Mouse (Mus musculus): ENCODE measurements around the gene Tubgcp5. TPM values are rescaled to one million over a fixed set of nuclear protein-coding genes. Genes with fewer than 3 reads are reported as not detected.

Gene Tubgcp5
- polyA plus RNA-seq, 1 experiment from 2014 or later, result 19.8 TPM

DNA sequence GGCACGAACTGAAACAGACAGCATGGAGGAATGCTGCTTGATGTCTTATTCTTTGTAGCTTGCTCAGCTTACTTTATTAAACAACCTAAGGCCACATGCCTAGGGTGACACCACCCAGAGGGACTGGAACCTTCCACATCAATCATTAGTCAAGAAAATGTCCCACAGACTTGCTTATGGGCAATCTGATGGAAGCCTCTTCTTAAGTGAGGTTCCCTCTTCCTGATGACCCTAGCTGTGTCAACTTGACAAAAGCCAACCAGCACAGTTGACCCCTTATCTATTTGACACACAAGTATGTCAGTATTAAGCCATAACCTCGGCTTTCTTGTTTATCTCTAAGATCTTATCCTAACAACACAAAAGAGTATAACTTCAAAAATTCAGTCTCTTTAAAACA is 16.0 kb downstream of the Tubgcp5 start:
- Histone ChIP-seq H3K27me3 (ENCODE audit: insufficient read depth, low read length) (no peaks in the 10 kb centered on the region), H3K9me3 (replicated peaks; ENCODE audit: low read length) (no peaks in the 10 kb centered on the region), H3K27ac (no peak overlapping the region), H3K4me3 (replicated peaks; ENCODE audit: low read depth, low read length) (no peak overlapping the region), H3K36me3 (ENCODE audit: insufficient read depth, low read length) (peaks cover 59% of the 10 kb centered on the region), H3K4me1 (replicated peaks; ENCODE audit: insufficient read depth, low read length) (no peaks in the 10 kb centered on the region), H3K9ac (ENCODE audit: low read depth, low read length) (no peak overlapping the region), H3K4me2 (ENCODE audit: low read length) (no peak overlapping the region)
- TF ChIP-seq CTCF (IDR thresholded peaks at IDR 0.05; ENCODE audit: low read depth), result no peak
- DNase-seq (ENCODE audit: low spot score), result no peak
- 88% methylated on average over 2 of the region's 2 CpGs for WGBS
- no peak for ATAC-seq (replicated peaks; ENCODE audit: low FRiP score, low read depth)

GRCm38 (mm10) chr7:55824468-55824867 is 30.5 kb downstream of the Tubgcp5 start:
- no peaks in the 10 kb centered on the region for H3K27me3 ChIP-seq (ENCODE audit: insufficient read depth, low read length)
- H3K4me3 ChIP-seq (replicated peaks; ENCODE audit: low read depth, low read length), result no peak overlapping the region
- 82% methylated on average over 5 of the region's 5 CpGs for WGBS
- DNase-seq (ENCODE audit: low spot score) (peak; percentile 21), ATAC-seq (replicated peaks; ENCODE audit: low FRiP score, low read depth) (no peak)
- TF ChIP-seq CTCF (IDR thresholded peaks at IDR 0.05; ENCODE audit: low read depth), result peak; percentile 39; the same call in 1 of the 2 replicates
- H3K9me3 ChIP-seq (replicated peaks; ENCODE audit: low read length), result no peaks in the 10 kb centered on the region
- H3K4me1 ChIP-seq (replicated peaks; ENCODE audit: insufficient read depth, low read length), result no peaks in the 10 kb centered on the region
- peaks cover 48% of the 10 kb centered on the region for H3K36me3 ChIP-seq (ENCODE audit: insufficient read depth, low read length)
- no peak overlapping the region for H3K27ac ChIP-seq
- H3K9ac ChIP-seq (ENCODE audit: low read depth, low read length), result no peak overlapping the region
- H3K4me2 ChIP-seq (ENCODE audit: low read length), result no peak overlapping the region

- TF ChIP-seq CTCF (IDR thresholded peaks at IDR 0.05; ENCODE audit: low read depth), result no peak
- 88% methylated on average over 9 of the region's 9 CpGs for WGBS
- H3K4me3 ChIP-seq (replicated peaks; ENCODE audit: low read depth, low read length), result no peak overlapping the region
Measured at GRCm38 (mm10) chr7:55827551-55827950, 33.6 kb downstream of the Tubgcp5 start.

GRCm38 (mm10) chr7:55836877-55837276 is 42.9 kb downstream of the Tubgcp5 start:
- Histone ChIP-seq H3K4me3 (replicated peaks; ENCODE audit: low read depth, low read length) (no peak overlapping the region), H3K27me3 (ENCODE audit: insufficient read depth, low read length) (no peaks in the 10 kb centered on the region), H3K4me2 (ENCODE audit: low read length) (no peak overlapping the region), H3K9me3 (replicated peaks; ENCODE audit: low read length) (no peaks in the 10 kb centered on the region), H3K36me3 (ENCODE audit: insufficient read depth, low read length) (0 out of 2 replicates have a peak, but pooled peaks cover 4% of the 10 kb centered on the region), H3K9ac (ENCODE audit: low read depth, low read length) (no peak overlapping the region), H3K4me1 (replicated peaks; ENCODE audit: insufficient read depth, low read length) (no peaks in the 10 kb centered on the region), H3K27ac (no peak overlapping the region)
- no peak for ATAC-seq (replicated peaks; ENCODE audit: low FRiP score, low read depth)
- no peak for DNase-seq (ENCODE audit: low spot score)
- no peak for TF ChIP-seq CTCF (IDR thresholded peaks at IDR 0.05; ENCODE audit: low read depth)
- 80% methylated on average over 4 of the region's 4 CpGs for WGBS

More at GRCm38 (mm10) chr7:55827551-55827950, 33.6 kb downstream of the Tubgcp5 start:
- ATAC-seq (replicated peaks; ENCODE audit: low FRiP score, low read depth) (no peak), DNase-seq (ENCODE audit: low spot score) (no peak)
- no peaks in the 10 kb centered on the region for H3K4me1 ChIP-seq (replicated peaks; ENCODE audit: insufficient read depth, low read length)
- H3K27ac ChIP-seq, result no peak overlapping the region
- H3K9me3 ChIP-seq (replicated peaks; ENCODE audit: low read length), result no peaks in the 10 kb centered on the region
- no peaks in the 10 kb centered on the region for H3K27me3 ChIP-seq (ENCODE audit: insufficient read depth, low read length)
- H3K9ac ChIP-seq (ENCODE audit: low read depth, low read length), result no peak overlapping the region
- no peak overlapping the region for H3K4me2 ChIP-seq (ENCODE audit: low read length)
- H3K36me3 ChIP-seq (ENCODE audit: insufficient read depth, low read length), result peaks cover 46% of the 10 kb centered on the region

GRCm38 (mm10) chr7:55841445-55841844 is 47.5 kb downstream of the Tubgcp5 start, which contains the start of gene Cyfip1:
Gene Cyfip1, plus strand, starts transcription at chr7:55841745.
- Histone ChIP-seq H3K27me3 (ENCODE audit: insufficient read depth, low read length) (no peaks in the 10 kb centered on the region), H3K9me3 (replicated peaks; ENCODE audit: low read length) (no peaks in the 10 kb centered on the region), H3K9ac (ENCODE audit: low read depth, low read length) (peak within 1 kb of the TSS; percentile 89), H3K4me1 (replicated peaks; ENCODE audit: insufficient read depth, low read length) (peaks cover 7% of the 10 kb centered on the region), H3K4me3 (replicated peaks; ENCODE audit: low read depth, low read length) (peak within 1 kb of the TSS; percentile 82), H3K4me2 (ENCODE audit: low read length) (peak within 1 kb of the TSS; percentile 93), H3K27ac (peak within 1 kb of the TSS; percentile 97), H3K36me3 (ENCODE audit: insufficient read depth, low read length) (no peaks in the 10 kb centered on the region)
- WGBS, result 52% methylated on average over 7 of the region's 7 CpGs
- ATAC-seq (replicated peaks; ENCODE audit: low FRiP score, low read depth) (peak; percentile 0; the same call in 1 of the 2 replicates), DNase-seq (ENCODE audit: low spot score) (no peak)
- no peak for TF ChIP-seq CTCF (IDR thresholded peaks at IDR 0.05; ENCODE audit: low read depth)

GRCm38 (mm10) chr7:55841977-55842503 is 48.1 kb downstream of the Tubgcp5 start:
- Histone ChIP-seq H3K9ac (ENCODE audit: low read depth, low read length) (peak overlapping the region; percentile 89), H3K4me3 (replicated peaks; ENCODE audit: low read depth, low read length) (peak overlapping the region; percentile 82), H3K4me2 (ENCODE audit: low read length) (peak overlapping the region; percentile 93), H3K9me3 (replicated peaks; ENCODE audit: low read length) (no peaks in the 10 kb centered on the region), H3K27me3 (ENCODE audit: insufficient read depth, low read length) (no peaks in the 10 kb centered on the region), H3K36me3 (ENCODE audit: insufficient read depth, low read length) (no peaks in the 10 kb centered on the region), H3K4me1 (replicated peaks; ENCODE audit: insufficient read depth, low read length) (peaks cover 7% of the 10 kb centered on the region), H3K27ac (peak overlapping the region; percentile 97)
- DNase-seq (ENCODE audit: low spot score), result peak; percentile 97
- ATAC-seq (replicated peaks; ENCODE audit: low FRiP score, low read depth), result peak; percentile 99
- peak; percentile 20; the same call in 1 of the 2 replicates for TF ChIP-seq CTCF (IDR thresholded peaks at IDR 0.05; ENCODE audit: low read depth)
- WGBS, result under 1% methylated on average over 31 of the region's 47 CpGs

Measured in kidney, postnatal 0 days (tissue).